Mouse (Mus musculus) neural tube, embryonic 14.5 days (tissue): ENCODE data around the gene Gnb1. TPM values are rescaled to one million over a fixed set of nuclear protein-coding genes. Genes with fewer than 3 reads are reported as not detected.
"Not testable (repeated sequence)": the region's sequence is repeated elsewhere in the genome, so short reads cannot be mapped to it uniquely, and the experiment has no call there.

ENCODE experiments used
- ATAC-seq: fragments of 200-750 bp; cut with Nextera tagmentation; 2 replicates; pipeline ENCODE4 v1.8.0; 2017; ENCODE audit warnings: low read depth, mild to moderate bottlenecking, moderate TSS enrichment, moderate library complexity
- H3K27ac ChIP-seq: fragments of 300-500 bp; sonication (generic); 2 replicates; pipeline ENCODE4 v1.5.1; 2014; ENCODE audit warnings: low read depth, mild to moderate bottlenecking, control low read depth, low read length, moderate library complexity, mixed read lengths
- H3K27me3 ChIP-seq: fragments of 300-500 bp; sonication (generic); 2 replicates; pipeline ENCODE4 v1.6.1; 2014; ENCODE audit warnings: low read length; ENCODE audit not compliant: control insufficient read depth, insufficient read depth
- H3K36me3 ChIP-seq: fragments of 300-500 bp; sonication (generic); 2 replicates; pipeline ENCODE4 v1.6.1; 2014; ENCODE audit warnings: low read length, mixed read lengths; ENCODE audit not compliant: control insufficient read depth, insufficient read depth
- H3K4me1 ChIP-seq: fragments of 300-500 bp; sonication (generic); 2 replicates; pipeline ENCODE4 v1.6.1; 2014; ENCODE audit warnings: low read length; ENCODE audit not compliant: control insufficient read depth, insufficient read depth
- H3K4me2 ChIP-seq: fragments of 300-500 bp; sonication (generic); 2 replicates; pipeline ENCODE4 v1.6.1; 2014; ENCODE audit warnings: mild to moderate bottlenecking, low read depth, low read length, control low read depth
- H3K4me3 ChIP-seq: fragments of 300-500 bp; sonication (generic); 2 replicates; pipeline ENCODE4 v1.5.1; 2014; ENCODE audit warnings: low read depth, low read length, control low read depth, mixed read lengths
- H3K9ac ChIP-seq: fragments of 300-500 bp; sonication (generic); replicated peaks from 2 replicates; pipeline ENCODE4 v1.6.1; 2014; ENCODE audit warnings: low read depth, mild to moderate bottlenecking, control low read depth, low read length, mixed read lengths
- H3K9me3 ChIP-seq: fragments of 300-500 bp; sonication (generic); 2 replicates; pipeline ENCODE4 v1.6.1; 2016; ENCODE audit warnings: low read length; ENCODE audit not compliant: control insufficient read depth
- WGBS: fragments of 180-500 bp; shearing (Covaris S2); extraction: QIAGEN DNeasy Blood & Tissue Kit; methylation state at CpG from one replicate; pipeline ENCODE4 v1.1.7; 2014; 5-methylcytosine and 5-hydroxymethylcytosine counted together
- polyA plus RNA-seq: library from polyadenylated mRNA; unstranded; fragments of >200 nt; fragmentation: Nextera tagmentation; extraction: Ambion mirVana; gene quantifications from 2 replicates; pipeline ENCODE4 v1.2.1, GENCODE M21; 2014

Gnb1 gene
- polyA plus RNA-seq, 1 experiment from 2014 or later, result 1,136 TPM

DNA sequence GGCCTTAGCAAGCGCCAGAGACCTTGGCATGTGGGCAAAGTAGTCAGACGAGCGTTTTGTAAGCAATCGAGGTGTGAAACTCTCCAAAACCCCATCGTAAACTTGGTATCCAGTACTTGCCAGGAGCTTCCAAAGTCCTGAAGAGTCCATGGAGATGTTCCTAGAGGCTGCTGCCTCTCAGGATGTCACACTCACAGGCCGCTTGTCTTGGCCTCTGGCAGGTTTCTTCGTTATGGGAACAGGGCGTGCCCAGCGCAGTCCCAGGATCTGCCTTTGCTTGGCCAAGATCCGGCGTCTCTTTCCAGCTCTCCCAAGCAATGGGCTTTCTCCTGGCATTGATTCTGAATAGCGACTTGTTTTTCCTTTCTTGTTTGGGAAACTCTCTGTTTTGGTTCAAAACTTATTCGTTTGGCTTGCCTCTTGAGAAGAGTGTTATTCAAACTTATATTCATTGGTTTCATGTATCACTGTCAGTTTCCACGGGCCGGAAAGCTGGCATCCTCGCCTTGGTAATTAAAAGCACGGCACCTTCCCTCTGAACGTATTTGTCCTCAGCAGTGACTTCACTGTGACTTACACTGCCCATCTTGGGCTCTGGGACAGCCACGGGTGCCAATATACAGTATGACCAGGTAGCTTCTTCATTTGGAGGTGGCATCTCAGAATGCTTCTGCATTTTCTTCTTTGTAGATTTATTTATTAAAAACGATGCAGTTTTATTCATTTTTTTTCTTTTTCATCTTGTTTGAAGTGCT, 73.3 kb downstream of the Gnb1 start:
- H3K4me3 ChIP-seq, result peak overlapping the region; percentile 90
- H3K4me1 ChIP-seq, result peaks cover 20% of the 10 kb centered on the region

DNA sequence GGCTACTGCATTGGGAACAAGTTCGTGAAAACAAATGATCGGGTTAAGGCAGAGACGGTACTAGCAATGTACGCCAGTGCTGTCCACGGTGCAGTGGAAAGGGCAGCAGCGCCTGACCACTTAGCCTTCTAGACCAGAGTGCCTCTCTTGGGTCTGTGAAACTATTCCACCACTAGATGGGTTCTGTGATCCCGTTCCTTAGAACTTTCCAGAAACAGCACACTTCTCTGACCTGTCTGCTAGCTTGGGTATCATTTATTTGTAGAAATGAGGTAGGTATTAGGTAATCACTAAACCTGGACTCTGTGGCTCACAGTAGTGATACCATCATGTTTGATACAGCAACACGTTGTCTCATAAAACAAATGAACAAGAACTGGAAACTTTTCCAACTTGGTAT, 75.4 kb downstream of the Gnb1 start:
- WGBS, result 83% methylated on average over 8 of the region's 8 CpGs
- peaks cover 17% of the 10 kb centered on the region for H3K4me1 ChIP-seq
- H3K9ac ChIP-seq, result no peak overlapping the region
- H3K4me2 ChIP-seq, result no peak overlapping the region
- ATAC-seq, result no peak
- H3K27ac ChIP-seq, result no peak overlapping the region
- H3K4me3 ChIP-seq, result no peak overlapping the region
- H3K9me3 ChIP-seq, result no peaks in the 10 kb centered on the region
- H3K27me3 ChIP-seq, result no peaks in the 10 kb centered on the region
- H3K36me3 ChIP-seq, result no peaks in the 10 kb centered on the region

More for the DNA sequence above, 73.3 kb downstream of the Gnb1 start:
- 13% methylated on average over 20 of the region's 20 CpGs for WGBS
- Histone ChIP-seq H3K36me3 (peaks cover 14% of the 10 kb centered on the region), H3K27me3 (no peaks in the 10 kb centered on the region), H3K4me2 (peak overlapping the region; percentile 82), H3K9me3 (no peaks in the 10 kb centered on the region), H3K27ac (peak overlapping the region; percentile 84), H3K9ac (peak overlapping the region; percentile 82)
- ATAC-seq, result no peak

DNA sequence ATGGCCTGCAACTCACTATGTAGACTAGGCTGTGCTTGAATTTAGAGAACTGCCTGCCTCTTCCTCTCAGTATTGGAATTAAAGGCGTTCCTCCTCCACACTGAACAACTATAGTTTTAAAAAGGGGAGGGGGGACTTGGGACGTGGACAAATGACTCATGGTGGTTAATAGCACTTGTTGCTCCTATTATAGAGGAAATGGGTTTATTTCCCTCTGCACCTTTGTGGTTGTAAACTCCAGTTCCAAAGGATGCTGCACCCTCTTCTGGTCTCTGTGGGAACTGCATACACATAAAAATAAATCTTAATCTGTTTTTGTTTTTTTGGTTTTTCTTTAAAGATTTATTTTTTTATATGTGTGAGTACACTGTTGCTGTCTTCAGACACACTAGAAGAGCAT, 77.0 kb downstream of the Gnb1 start:
- H3K36me3 ChIP-seq, result no peaks in the 10 kb centered on the region
- H3K27me3 ChIP-seq, result no peaks in the 10 kb centered on the region
- WGBS, result 14% methylated on average over 2 of the region's 2 CpGs
- H3K9me3 ChIP-seq, result no peaks in the 10 kb centered on the region
- no peak overlapping the region for H3K4me3 ChIP-seq
- no peak overlapping the region for H3K4me2 ChIP-seq
- H3K4me1 ChIP-seq, result peaks cover 15% of the 10 kb centered on the region
- no peak for ATAC-seq
- H3K27ac ChIP-seq, result no peak overlapping the region
- H3K9ac ChIP-seq, result no peak overlapping the region

DNA sequence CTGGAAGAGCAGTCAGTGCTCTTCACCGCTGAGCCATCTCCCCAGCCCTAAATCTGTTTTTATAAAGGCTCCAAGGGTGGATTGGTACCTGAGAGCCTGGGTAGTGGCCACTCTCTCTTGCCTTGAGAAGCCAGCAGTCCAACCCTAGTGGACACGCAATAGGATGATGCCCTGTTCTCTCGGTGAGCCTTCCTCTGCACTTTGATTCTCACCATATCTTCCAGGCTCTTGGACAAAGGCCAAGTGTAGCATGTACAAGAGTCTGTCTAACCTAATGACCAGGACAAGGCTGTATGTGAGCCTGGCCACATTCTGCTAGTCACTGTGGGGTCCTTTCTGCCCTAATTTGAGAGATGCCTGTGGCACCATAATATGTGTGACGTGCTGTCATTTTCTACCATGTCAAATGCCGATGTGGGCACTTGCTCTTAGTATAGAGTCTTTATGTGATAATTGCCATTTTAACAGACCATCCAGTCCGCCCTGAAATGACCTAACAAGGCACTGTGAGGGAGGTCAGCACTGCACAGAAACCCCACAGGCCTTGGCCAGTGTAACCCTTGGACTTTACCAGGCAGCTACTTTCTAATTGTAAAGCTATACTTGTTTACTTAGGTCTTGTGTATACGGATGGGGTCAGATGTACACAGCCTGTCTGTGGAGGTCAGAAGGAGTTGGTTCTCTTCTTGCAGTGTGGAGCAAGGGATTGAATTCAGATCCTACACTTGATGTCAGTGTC, 77.6 kb downstream of the Gnb1 start:
- no peak overlapping the region for H3K9ac ChIP-seq

DNA sequence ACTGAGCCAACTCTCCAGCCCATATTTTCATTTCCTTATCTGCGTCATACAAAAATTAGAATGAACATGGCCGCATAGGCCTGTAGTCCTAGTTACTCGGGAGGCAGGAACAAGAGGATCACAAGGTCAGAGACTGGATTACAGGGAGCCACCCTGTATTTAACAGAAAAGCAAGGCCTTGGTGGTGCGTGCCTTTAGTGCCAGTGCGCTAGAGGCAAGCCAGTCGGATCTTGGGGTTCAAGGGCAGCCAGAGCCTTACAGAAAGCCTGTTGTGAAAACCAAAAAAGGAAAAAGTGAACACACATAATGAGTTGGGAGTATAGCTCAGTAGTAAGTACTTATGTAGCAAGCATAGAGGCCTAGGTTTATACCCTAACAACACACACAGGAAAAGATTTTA, 78.7 kb downstream of the Gnb1 start:
- no peak for ATAC-seq
- peaks cover 9% of the 10 kb centered on the region for H3K4me1 ChIP-seq
- no peaks in the 10 kb centered on the region for H3K9me3 ChIP-seq
- no peak overlapping the region for H3K9ac ChIP-seq
- WGBS, result 95% methylated on average over 6 of the region's 6 CpGs
- H3K36me3 ChIP-seq, result no peaks in the 10 kb centered on the region
- H3K4me2 ChIP-seq, result no peak overlapping the region
- H3K27me3 ChIP-seq, result no peaks in the 10 kb centered on the region
- H3K27ac ChIP-seq, result no peak overlapping the region
- H3K4me3 ChIP-seq, result no peak overlapping the region

More for the DNA sequence above, 77.6 kb downstream of the Gnb1 start:
- WGBS, result 94% methylated on average over 7 of the region's 7 CpGs
- no peaks in the 10 kb centered on the region for H3K36me3 ChIP-seq
- peaks cover 15% of the 10 kb centered on the region for H3K4me1 ChIP-seq
- H3K4me3 ChIP-seq, result no peak overlapping the region
- no peak overlapping the region for H3K27ac ChIP-seq
- no peaks in the 10 kb centered on the region for H3K9me3 ChIP-seq
- no peak for ATAC-seq
- no peaks in the 10 kb centered on the region for H3K27me3 ChIP-seq
- H3K4me2 ChIP-seq, result no peak overlapping the region

DNA sequence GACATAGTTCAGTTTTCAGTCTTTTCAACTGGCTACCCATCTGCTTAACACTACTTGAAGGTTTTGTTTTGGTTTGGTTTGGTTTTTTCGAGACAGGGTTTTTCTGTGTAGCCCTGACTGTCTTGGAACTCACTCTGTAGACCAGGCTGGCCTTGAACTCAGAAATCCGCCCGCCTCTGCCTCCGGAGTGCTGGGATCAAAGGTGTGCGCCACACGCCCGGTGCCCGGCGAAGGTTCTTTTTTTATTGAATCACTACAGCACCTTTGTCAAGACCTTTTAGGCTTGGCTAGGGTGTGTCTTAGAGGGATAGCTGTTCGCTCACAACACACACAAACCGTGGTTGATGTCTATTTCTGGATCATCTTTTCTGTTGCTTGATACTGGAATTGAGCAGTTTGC, 79.2 kb downstream of the Gnb1 start:
- H3K4me2 ChIP-seq, H3K9me3 ChIP-seq, H3K9ac ChIP-seq, H3K27ac ChIP-seq, H3K36me3 ChIP-seq, H3K4me3 ChIP-seq, H3K27me3 ChIP-seq, ATAC-seq, H3K4me1 ChIP-seq: not testable (repeated sequence)
- 91% methylated on average over 11 of the region's 11 CpGs for WGBS

DNA sequence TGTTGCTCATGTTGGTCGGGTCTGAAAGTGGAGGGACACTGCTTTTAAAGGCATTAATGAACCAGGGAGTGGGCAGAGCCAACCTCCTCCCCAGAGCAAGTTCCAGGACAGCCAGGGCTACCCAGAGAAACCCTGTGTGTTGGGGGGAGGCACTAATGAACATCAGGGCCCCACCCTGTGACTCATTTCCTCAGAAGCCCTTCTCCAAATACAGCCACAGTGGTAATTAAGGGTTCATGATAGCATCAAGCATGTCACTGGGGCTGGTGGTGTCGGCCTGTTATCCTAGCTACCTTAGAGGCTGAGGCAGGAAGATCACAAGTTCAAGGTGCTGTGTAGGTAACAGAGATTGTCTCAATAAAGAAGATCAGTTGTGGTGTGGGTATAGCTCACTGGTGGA, 80.3 kb downstream of the Gnb1 start:
- Histone ChIP-seq H3K27me3 (no peaks in the 10 kb centered on the region), H3K4me2 (no peak overlapping the region), H3K36me3 (no peaks in the 10 kb centered on the region), H3K4me1 (no peaks in the 10 kb centered on the region), H3K27ac (no peak overlapping the region), H3K9ac (no peak overlapping the region), H3K9me3 (no peaks in the 10 kb centered on the region), H3K4me3 (no peak overlapping the region)
- ATAC-seq, result no peak
- WGBS, result 89% methylated on average over 2 of the region's 2 CpGs

DNA sequence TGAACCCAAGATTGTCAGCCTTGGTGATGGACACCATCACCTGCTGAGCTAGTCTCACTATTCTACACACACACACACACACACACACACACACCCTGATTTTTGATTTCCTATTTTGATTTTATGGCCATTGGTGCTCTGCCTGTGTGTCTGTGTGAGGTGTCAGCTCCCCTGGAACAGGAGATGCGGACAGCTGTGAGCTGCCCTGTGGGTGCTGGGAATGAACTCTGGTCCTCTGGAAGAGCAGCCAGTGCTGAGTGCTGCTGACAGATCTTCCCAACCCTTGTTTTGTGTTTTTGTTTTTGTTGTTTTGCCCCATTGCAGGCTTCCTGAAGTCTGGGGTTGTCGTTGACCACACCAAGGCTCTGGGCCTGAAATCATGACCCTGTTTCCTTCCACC, 82.0 kb downstream of the Gnb1 start:
- 100% methylated on average over 2 of the region's 2 CpGs for WGBS
- no peaks in the 10 kb centered on the region for H3K27me3 ChIP-seq
- no peak overlapping the region for H3K27ac ChIP-seq
- H3K4me2 ChIP-seq, result no peak overlapping the region
- no peak overlapping the region for H3K4me3 ChIP-seq
- peaks cover 8% of the 10 kb centered on the region for H3K36me3 ChIP-seq
- no peak overlapping the region for H3K9ac ChIP-seq
- ATAC-seq, result no peak
- H3K4me1 ChIP-seq, result no peaks in the 10 kb centered on the region
- no peaks in the 10 kb centered on the region for H3K9me3 ChIP-seq

DNA sequence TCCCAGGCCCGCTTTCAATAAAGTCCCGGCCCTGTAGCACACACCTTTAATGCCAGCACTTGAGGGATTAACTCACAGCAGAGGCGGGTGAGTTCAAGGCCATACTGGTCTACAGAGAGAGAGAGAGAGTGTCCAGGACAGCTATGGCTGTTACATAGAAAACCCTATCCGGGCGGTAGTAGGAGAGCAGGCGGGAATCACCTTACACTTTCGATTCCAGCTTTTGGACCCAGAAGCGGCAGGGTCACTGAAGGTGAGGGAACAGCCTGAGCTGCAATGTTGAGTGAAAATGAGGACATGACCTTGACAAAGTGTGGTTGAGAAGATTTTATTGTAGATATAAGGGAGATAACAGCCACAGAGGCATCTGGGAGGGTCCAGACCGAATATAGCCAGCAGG, 82.7 kb downstream of the Gnb1 start:
- WGBS, result 99% methylated on average over 9 of the region's 9 CpGs
- ATAC-seq, result no peak

More for the DNA sequence above, 82.7 kb downstream of the Gnb1 start:
- peaks cover 14% of the 10 kb centered on the region for H3K36me3 ChIP-seq
- no peaks in the 10 kb centered on the region for H3K4me1 ChIP-seq
- H3K4me2 ChIP-seq, result no peak overlapping the region
- H3K9ac ChIP-seq, result no peak overlapping the region
- H3K27ac ChIP-seq, result no peak overlapping the region
- no peaks in the 10 kb centered on the region for H3K27me3 ChIP-seq
- no peaks in the 10 kb centered on the region for H3K9me3 ChIP-seq
- no peak overlapping the region for H3K4me3 ChIP-seq
